Mouse (Mus musculus) small intestine, adult 2 months (tissue): ENCODE measurements around the gene Syne3. TPM values are rescaled to one million over a fixed set of nuclear protein-coding genes. Genes with fewer than 3 reads are reported as not detected.

ENCODE experiments used
- H3K27ac ChIP-seq: fragments of 200-500 bp; 2 replicates; pipeline ENCODE4 v1.5.1; 2012; ENCODE audit warnings: low read depth, low read length, control low read depth, inconsistent platforms; ENCODE audit not compliant: insufficient read depth
- H3K27me3 ChIP-seq: fragments of 200-500 bp; 2 replicates; pipeline ENCODE4 v1.6.1; 2012; ENCODE audit warnings: mild to moderate bottlenecking, moderate library complexity, low read length, inconsistent platforms; ENCODE audit not compliant: control insufficient read depth, insufficient read depth
- H3K36me3 ChIP-seq: fragments of 200-500 bp; 2 replicates; pipeline ENCODE4 v1.6.1; 2012; ENCODE audit warnings: mild to moderate bottlenecking, low read length, control low read depth, inconsistent platforms; ENCODE audit not compliant: control insufficient read depth, insufficient read depth
- H3K4me1 ChIP-seq: fragments of 200-500 bp; 2 replicates; pipeline ENCODE4 v1.6.1; 2012; ENCODE audit warnings: low read length, inconsistent platforms, mixed read lengths; ENCODE audit not compliant: control insufficient read depth, insufficient read depth, insufficient read length
- H3K4me3 ChIP-seq: fragments of 200-500 bp; 2 replicates; pipeline ENCODE4 v1.5.1; 2012; ENCODE audit warnings: low read depth, mild to moderate bottlenecking, control low read depth, inconsistent platforms, low read length, moderate library complexity
- CTCF ChIP-seq: fragments of 200-500 bp; IDR thresholded peaks from 2 replicates; pipeline ENCODE4 v1.5.1; 2012; ENCODE audit warnings: low read depth, mild to moderate bottlenecking, control low read depth, inconsistent platforms, low read length, moderate library complexity, mixed read lengths; ENCODE audit not compliant: insufficient replicate concordance, insufficient read length; ENCODE audit errors: extremely low read depth
- POLR2A ChIP-seq: fragments of 200-500 bp; IDR thresholded peaks from 2 replicates; pipeline ENCODE4 v1.6.1; 2012; ENCODE audit warnings: low read depth, mild to moderate bottlenecking, control low read depth, inconsistent platforms, low read length, moderate library complexity
- WGBS: fragments of 180-500 bp; shearing (Covaris S2); methylation state at CpG from one replicate; pipeline ENCODE4 v1.1.7; 2018; 5-methylcytosine and 5-hydroxymethylcytosine counted together
- polyA plus RNA-seq: library from polyadenylated mRNA; depleted of rRNA; stranded (reverse); fragments of >200 nt; gene quantifications from 2 replicates; pipeline ENCODE4 v1.2.3, GENCODE M21; 2012

Gene Syne3
- polyA plus RNA-seq, 1 experiment = 1.3 TPM

- TF ChIP-seq CTCF (no peak), POLR2A (no peak)
- Histone ChIP-seq H3K27me3 (no peaks in the 10 kb centered on the region; the same call in 1 of the 2 replicates), H3K36me3 (no peaks in the 10 kb centered on the region), H3K4me3 (no peak overlapping the region), H3K27ac (no peak overlapping the region), H3K4me1 (no peaks in the 10 kb centered on the region)
- WGBS = 87% methylated on average over 3 of the region's 3 CpGs
Observed at GRCm38 (mm10) chr12:104924546-104924945, 85.1 kb downstream of the Syne3 start.

- Histone ChIP-seq H3K4me1 (no peaks in the 10 kb centered on the region), H3K27me3 (no peaks in the 10 kb centered on the region; the same call in 1 of the 2 replicates), H3K27ac (no peak overlapping the region), H3K4me3 (no peak overlapping the region), H3K36me3 (no peaks in the 10 kb centered on the region)
- TF ChIP-seq POLR2A = no peak
- no peak for TF ChIP-seq CTCF
- 31% methylated on average over 19 of the region's 19 CpGs for WGBS
Observed at GRCm38 (mm10) chr12:104923948-104924388, 85.6 kb downstream of the Syne3 start.

GRCm38 (mm10) chr12:104922647-104923046 lies 87.0 kb downstream of the Syne3 start:
- WGBS = 77% methylated on average over 8 of the region's 8 CpGs
- no peak for TF ChIP-seq POLR2A
- H3K4me3 ChIP-seq = no peak overlapping the region

GRCm38 (mm10) chr12:104921071-104921470 lies 88.5 kb downstream of the Syne3 start:
- Histone ChIP-seq H3K4me3 (no peak overlapping the region), H3K27ac (no peak overlapping the region), H3K36me3 (no peaks in the 10 kb centered on the region), H3K4me1 (no peaks in the 10 kb centered on the region), H3K27me3 (no peaks in the 10 kb centered on the region; the same call in 1 of the 2 replicates)
- 78% methylated on average over 7 of the region's 7 CpGs for WGBS
- no peak for TF ChIP-seq CTCF
- TF ChIP-seq POLR2A = no peak

More at GRCm38 (mm10) chr12:104922647-104923046, 87.0 kb downstream of the Syne3 start:
- no peak overlapping the region for H3K27ac ChIP-seq
- H3K27me3 ChIP-seq = no peaks in the 10 kb centered on the region; the same call in 1 of the 2 replicates
- no peaks in the 10 kb centered on the region for H3K36me3 ChIP-seq
- H3K4me1 ChIP-seq = no peaks in the 10 kb centered on the region

- Histone ChIP-seq H3K4me3 (no peak overlapping the region), H3K27ac (no peak overlapping the region), H3K27me3 (no peaks in the 10 kb centered on the region), H3K36me3 (no peaks in the 10 kb centered on the region), H3K4me1 (no peaks in the 10 kb centered on the region)
- WGBS = 70% methylated on average over 2 of the region's 2 CpGs
- no peak for TF ChIP-seq POLR2A
- no peak for TF ChIP-seq CTCF
Observed at GRCm38 (mm10) chr12:104919247-104919646, 90.4 kb downstream of the Syne3 start.

- H3K36me3 ChIP-seq = no peaks in the 10 kb centered on the region
- no peaks in the 10 kb centered on the region for H3K27me3 ChIP-seq
- H3K4me3 ChIP-seq = no peak overlapping the region
- H3K4me1 ChIP-seq = no peaks in the 10 kb centered on the region
- no peak for TF ChIP-seq CTCF
- WGBS = 95% methylated on average over 2 of the region's 2 CpGs
- no peak overlapping the region for H3K27ac ChIP-seq
Observed at GRCm38 (mm10) chr12:104917927-104918326, 91.7 kb downstream of the Syne3 start.

- no peak overlapping the region for H3K27ac ChIP-seq
- TF ChIP-seq CTCF (no peak), POLR2A (no peak)
- no peak overlapping the region for H3K4me3 ChIP-seq
- no peaks in the 10 kb centered on the region for H3K4me1 ChIP-seq
- no peaks in the 10 kb centered on the region for H3K36me3 ChIP-seq
- WGBS = 92% methylated on average over 4 of the region's 4 CpGs
- H3K27me3 ChIP-seq = no peaks in the 10 kb centered on the region
Observed at GRCm38 (mm10) chr12:104917297-104917696, 92.3 kb downstream of the Syne3 start.

GRCm38 (mm10) chr12:104916776-104917175 lies 92.8 kb downstream of the Syne3 start:
- Histone ChIP-seq H3K4me1 (no peaks in the 10 kb centered on the region), H3K27me3 (no peaks in the 10 kb centered on the region), H3K27ac (no peak overlapping the region), H3K36me3 (no peaks in the 10 kb centered on the region), H3K4me3 (no peak overlapping the region)
- 84% methylated on average over 8 of the region's 8 CpGs for WGBS
- no peak for TF ChIP-seq CTCF
- no peak for TF ChIP-seq POLR2A
